Comparison of ENCODE assay signal across 25 mouse cellular contexts in genomic region chr4:134586126-134586525, GRCm38 (mm10).
"Had no signal": no experiment of that assay in that cellular context is flagged by ENCODE, and none has a peak within 500 bp of the region (broad histone marks: within the 10 kb centered on the region; RNA-seq: fewer than 3 reads in every experiment).

No protein-coding gene starts in this region.

- ATAC-seq: inflammation-experienced regulatory T-cells, adult 6 months; intestine, embryonic 15.5 days; intestine, postnatal 0 days had no signal

- H3K27me3 ChIP-seq: heart, embryonic 13.5 days; heart, embryonic 15.5 days; hindbrain, embryonic 15.5 days; intestine, embryonic 15.5 days; kidney, embryonic 15.5 days; liver, embryonic 13.5 days had no signal

- H3K4me2 ChIP-seq: heart, embryonic 11.5 days; heart, embryonic 13.5 days; heart, embryonic 15.5 days; hindbrain, embryonic 13.5 days; hindbrain, embryonic 15.5 days; intestine, embryonic 15.5 days; kidney, embryonic 15.5 days; limb, embryonic 12.5 days; liver, embryonic 11.5 days; liver, embryonic 13.5 days had no signal

- H3K9ac ChIP-seq: heart, embryonic 13.5 days; heart, embryonic 15.5 days; hindbrain, embryonic 13.5 days; hindbrain, embryonic 15.5 days; intestine, embryonic 15.5 days; kidney, embryonic 15.5 days; limb, embryonic 12.5 days; liver, embryonic 13.5 days had no signal

- H3K36me3 ChIP-seq: hindbrain, embryonic 13.5 days; hindbrain, embryonic 15.5 days; intestine, embryonic 15.5 days; kidney, embryonic 15.5 days; limb, embryonic 10.5 days; limb, embryonic 12.5 days had no signal

- H3K4me3 ChIP-seq: gastrocnemius, adult 2 months; heart, adult 2 months; heart, embryonic 13.5 days; heart, embryonic 15.5 days; hindbrain, embryonic 13.5 days; hindbrain, embryonic 15.5 days; intestine, embryonic 15.5 days; kidney, embryonic 15.5 days; limb, embryonic 10.5 days; limb, embryonic 12.5 days; liver, embryonic 13.5 days had no signal

- H3K9me3 ChIP-seq: heart, embryonic 13.5 days; heart, embryonic 15.5 days; hindbrain, embryonic 13.5 days; hindbrain, embryonic 15.5 days; intestine, embryonic 15.5 days; kidney, embryonic 15.5 days; limb, embryonic 10.5 days; limb, embryonic 12.5 days; liver, embryonic 13.5 days had no signal

- H3K27ac ChIP-seq: gastrocnemius, adult 2 months; heart, adult 2 months; heart, embryonic 13.5 days; heart, embryonic 15.5 days; hindbrain, embryonic 13.5 days; hindbrain, embryonic 15.5 days; intestine, embryonic 15.5 days; kidney, embryonic 15.5 days; kidney, postnatal 0 days; limb, embryonic 10.5 days; limb, embryonic 12.5 days; liver, embryonic 13.5 days had no signal

- H3K4me1 ChIP-seq: intestine, embryonic 15.5 days had no signal

- DNase-seq: gastrocnemius, adult 2 months; gastrocnemius, postnatal 14 days; gastrocnemius, postnatal 36 days; heart, adult 2 months; heart, postnatal 14 days; heart, postnatal 36 days; kidney, adult 18-20 months; kidney, adult 8-10 months; kidney, postnatal 14 days; kidney, postnatal 36 days; liver; liver, embryonic 13.5 days had no signal
